Comparison of ENCODE assay signal across 22 mouse cellular contexts in genomic region chr2:131025230-131025629, GRCm38 (mm10). TPM values are rescaled to one million over a fixed set of nuclear protein-coding genes. Genes with fewer than 3 reads are reported as not detected.
"Had no signal": no experiment of that assay in that cellular context is flagged by ENCODE, and none has a peak within 500 bp of the region (broad histone marks: within the 10 kb centered on the region; RNA-seq: fewer than 3 reads in every experiment).

No protein-coding gene starts in this region.

- H3K9me3 ChIP-seq: lung, embryonic 15.5 days; midbrain, embryonic 13.5 days; midbrain, embryonic 15.5 days; neural tube, embryonic 13.5 days; neural tube, embryonic 15.5 days had no signal

- H3K27ac ChIP-seq: lung, embryonic 15.5 days; macrophage; midbrain, embryonic 13.5 days; midbrain, embryonic 15.5 days; neural tube, embryonic 13.5 days; neural tube, embryonic 15.5 days had no signal

- H3K4me2 ChIP-seq: lung, embryonic 15.5 days; midbrain, embryonic 11.5 days; midbrain, embryonic 13.5 days; midbrain, embryonic 15.5 days; neural tube, embryonic 13.5 days; neural tube, embryonic 15.5 days had no signal

- H3K27me3 ChIP-seq: lung, embryonic 15.5 days; midbrain, embryonic 13.5 days; midbrain, embryonic 15.5 days; neural tube, embryonic 13.5 days; neural tube, embryonic 15.5 days had no signal

- ATAC-seq: liver, postnatal 0 days; lung, postnatal 0 days; midbrain, embryonic 13.5 days; midbrain, embryonic 15.5 days had no signal

- H3K4me1 ChIP-seq: lung, embryonic 15.5 days; midbrain, embryonic 13.5 days; midbrain, embryonic 15.5 days; neural tube, embryonic 13.5 days; neural tube, embryonic 15.5 days had no signal

- DNase-seq: liver, postnatal 0 days; lung, adult 2 months; lung, postnatal 14 days; lung, postnatal 36 days; retina, postnatal 1 day; right cerebral cortex, adult 18-20 months; right cerebral cortex, postnatal 25 days; right cerebral cortex, postnatal 4 days; spleen, adult 18-20 months; thymus, adult 18-20 months; thymus, postnatal 14 days; thymus, postnatal 36 days had no signal

- H3K9ac ChIP-seq: liver, postnatal 0 days; lung, embryonic 15.5 days; midbrain, embryonic 13.5 days; midbrain, embryonic 15.5 days; neural tube, embryonic 13.5 days; neural tube, embryonic 15.5 days had no signal

- H3K4me3 ChIP-seq: lung, embryonic 15.5 days; midbrain, embryonic 13.5 days; midbrain, embryonic 15.5 days; neural tube, embryonic 13.5 days; neural tube, embryonic 15.5 days had no signal

RNA-seq across cellular contexts. Expression of gene Gfra4, which starts 17.7 kb away (rescaled TPM):
- total RNA-seq: megakaryocyte progenitor cell, adult 5-6 weeks; monocyte, adult 5-6 weeks had no signal

RNA-seq across cellular contexts. Expression of gene Adam33, which starts 38.4 kb away (rescaled TPM):
- total RNA-seq: megakaryocyte progenitor cell, adult 5-6 weeks; monocyte, adult 5-6 weeks had no signal
